Mouse (Mus musculus): ENCODE data around the gene Col6a4. TPM values are rescaled to one million over a fixed set of nuclear protein-coding genes. Genes with fewer than 3 reads are reported as not detected.

The Col6a4 gene
- polyA plus RNA-seq, 1 experiment from 2014 or later: 0.55 TPM

GRCm38 (mm10) chr9:106112770-106113423, 16.3 kb upstream of the Col6a4 start:
- ATAC-seq (replicated peaks; ENCODE audit: low FRiP score): 0 out of 2 replicates have a peak, but pooled peaks have one; percentile 43
- Histone ChIP-seq H3K4me3 (replicated peaks) (no peak overlapping the region), H3K27me3 (no peaks in the 10 kb centered on the region), H3K4me2 (no peak overlapping the region), H3K36me3 (no peaks in the 10 kb centered on the region), H3K27ac (no peak overlapping the region), H3K9ac (no peak overlapping the region), H3K9me3 (replicated peaks) (peaks cover 6% of the 10 kb centered on the region; the same call in 1 of the 2 replicates), H3K4me1 (no peaks in the 10 kb centered on the region)
- WGBS: 30% methylated on average over 10 of the region's 10 CpGs

- peaks cover 6% of the 10 kb centered on the region; the same call in 1 of the 2 replicates for H3K9me3 ChIP-seq (replicated peaks)
- no peak overlapping the region for H3K4me2 ChIP-seq
- ATAC-seq (replicated peaks; ENCODE audit: low FRiP score): no peak
- H3K27ac ChIP-seq: no peak overlapping the region
- peaks cover 7% of the 10 kb centered on the region for H3K4me1 ChIP-seq
- no peaks in the 10 kb centered on the region for H3K27me3 ChIP-seq
- H3K36me3 ChIP-seq: no peaks in the 10 kb centered on the region
- WGBS: 83% methylated on average over 9 of the region's 9 CpGs
- no peak overlapping the region for H3K9ac ChIP-seq
- no peak overlapping the region for H3K4me3 ChIP-seq (replicated peaks)
These were observed 9.7 kb upstream of the Col6a4 start for GRCm38 (mm10) chr9:106106241-106106640.

GRCm38 (mm10) chr9:106104401-106104800, 7.8 kb upstream of the Col6a4 start:
- 21% methylated on average over 7 of the region's 7 CpGs for WGBS
- Histone ChIP-seq H3K27ac (no peak overlapping the region), H3K4me2 (no peak overlapping the region), H3K27me3 (no peaks in the 10 kb centered on the region), H3K9me3 (replicated peaks) (no peaks in the 10 kb centered on the region), H3K4me3 (replicated peaks) (no peak overlapping the region), H3K36me3 (no peaks in the 10 kb centered on the region), H3K4me1 (peaks cover 7% of the 10 kb centered on the region), H3K9ac (no peak overlapping the region)
- ATAC-seq (replicated peaks; ENCODE audit: low FRiP score): peak; percentile 46; the same call in 1 of the 2 replicates

- Histone ChIP-seq H3K4me3 (replicated peaks) (no peak overlapping the region), H3K9ac (no peak overlapping the region), H3K9me3 (replicated peaks) (no peaks in the 10 kb centered on the region), H3K4me2 (no peak overlapping the region), H3K27ac (no peak overlapping the region), H3K4me1 (peaks cover 9% of the 10 kb centered on the region), H3K36me3 (no peaks in the 10 kb centered on the region), H3K27me3 (no peaks in the 10 kb centered on the region)
- no peak for ATAC-seq (replicated peaks; ENCODE audit: low FRiP score)
- WGBS: 71% methylated on average over 5 of the region's 5 CpGs
These were observed 4.6 kb upstream of the Col6a4 start for GRCm38 (mm10) chr9:106101166-106101565.

- Histone ChIP-seq H3K4me3 (replicated peaks) (no peak overlapping the region), H3K36me3 (no peaks in the 10 kb centered on the region), H3K9ac (no peak overlapping the region), H3K27me3 (no peaks in the 10 kb centered on the region), H3K4me1 (peaks cover 9% of the 10 kb centered on the region), H3K27ac (no peak overlapping the region), H3K4me2 (no peak overlapping the region), H3K9me3 (replicated peaks) (no peaks in the 10 kb centered on the region)
- 74% methylated on average over 9 of the region's 9 CpGs for WGBS
- ATAC-seq (replicated peaks; ENCODE audit: low FRiP score): no peak
These were observed 3.7 kb upstream of the Col6a4 start for GRCm38 (mm10) chr9:106100262-106100661.

- H3K9ac ChIP-seq: no peak overlapping the region
- peaks cover 7% of the 10 kb centered on the region for H3K4me1 ChIP-seq
- no peaks in the 10 kb centered on the region for H3K27me3 ChIP-seq
- H3K4me3 ChIP-seq (replicated peaks): 0 out of 2 replicates have a peak overlapping the region, but pooled peaks have one; percentile 1
- ATAC-seq (replicated peaks; ENCODE audit: low FRiP score): no peak
- no peak overlapping the region for H3K27ac ChIP-seq
- WGBS: 79% methylated on average over 22 of the region's 22 CpGs
- H3K9me3 ChIP-seq (replicated peaks): no peaks in the 10 kb centered on the region
- peak overlapping the region; percentile 35 for H3K4me2 ChIP-seq
- no peaks in the 10 kb centered on the region for H3K36me3 ChIP-seq
These were observed 2.9 kb upstream of the Col6a4 start for GRCm38 (mm10) chr9:106099379-106100021.

- H3K4me2 ChIP-seq: no peak overlapping the region
- H3K27me3 ChIP-seq: no peaks in the 10 kb centered on the region
- H3K9ac ChIP-seq: no peak overlapping the region
- no peak overlapping the region for H3K4me3 ChIP-seq (replicated peaks)
- no peaks in the 10 kb centered on the region for H3K9me3 ChIP-seq (replicated peaks)
- H3K27ac ChIP-seq: no peak overlapping the region
- no peak for ATAC-seq (replicated peaks; ENCODE audit: low FRiP score)
- H3K36me3 ChIP-seq: no peaks in the 10 kb centered on the region
- WGBS: 77% methylated on average over 5 of the region's 5 CpGs
- H3K4me1 ChIP-seq: no peaks in the 10 kb centered on the region; the same call in 1 of the 2 replicates
These were observed 15.1 kb downstream of the Col6a4 start for GRCm38 (mm10) chr9:106081528-106081927.

GRCm38 (mm10) chr9:106080261-106081033, 16.1 kb downstream of the Col6a4 start:
- H3K9ac ChIP-seq: no peak overlapping the region
- H3K4me3 ChIP-seq (replicated peaks): no peak overlapping the region
- WGBS: 61% methylated on average over 12 of the region's 12 CpGs
- H3K9me3 ChIP-seq (replicated peaks): no peaks in the 10 kb centered on the region
- ATAC-seq (replicated peaks; ENCODE audit: low FRiP score): 0 out of 2 replicates have a peak, but pooled peaks have one; percentile 18
- no peaks in the 10 kb centered on the region for H3K36me3 ChIP-seq
- H3K27ac ChIP-seq: 0 out of 2 replicates have a peak overlapping the region, but pooled peaks have one; percentile 51
- H3K4me1 ChIP-seq: no peaks in the 10 kb centered on the region; the same call in 1 of the 2 replicates
- no peaks in the 10 kb centered on the region for H3K27me3 ChIP-seq
- no peak overlapping the region for H3K4me2 ChIP-seq

GRCm38 (mm10) chr9:106077953-106078352, 18.6 kb downstream of the Col6a4 start:
- Histone ChIP-seq H3K4me1 (no peaks in the 10 kb centered on the region; the same call in 1 of the 2 replicates), H3K4me3 (replicated peaks) (no peak overlapping the region), H3K9ac (no peak overlapping the region), H3K9me3 (replicated peaks) (no peaks in the 10 kb centered on the region), H3K36me3 (no peaks in the 10 kb centered on the region), H3K4me2 (no peak overlapping the region), H3K27me3 (no peaks in the 10 kb centered on the region), H3K27ac (peak overlapping the region; percentile 51; the same call in 1 of the 2 replicates)
- ATAC-seq (replicated peaks; ENCODE audit: low FRiP score): 0 out of 2 replicates have a peak, but pooled peaks have one; percentile 62
- 65% methylated on average over 3 of the region's 3 CpGs for WGBS

- Histone ChIP-seq H3K27ac (no peak overlapping the region), H3K9me3 (replicated peaks) (no peaks in the 10 kb centered on the region), H3K4me3 (replicated peaks) (no peak overlapping the region), H3K4me1 (no peaks in the 10 kb centered on the region; the same call in 1 of the 2 replicates), H3K27me3 (no peaks in the 10 kb centered on the region), H3K36me3 (no peaks in the 10 kb centered on the region), H3K4me2 (no peak overlapping the region), H3K9ac (no peak overlapping the region)
- no peak for ATAC-seq (replicated peaks; ENCODE audit: low FRiP score)
- 75% methylated on average over 5 of the region's 5 CpGs for WGBS
These were observed 20.3 kb downstream of the Col6a4 start for GRCm38 (mm10) chr9:106076234-106076633.

GRCm38 (mm10) chr9:106073956-106074355, 22.6 kb downstream of the Col6a4 start:
- Histone ChIP-seq H3K9me3 (replicated peaks) (no peaks in the 10 kb centered on the region), H3K9ac (no peak overlapping the region), H3K4me3 (replicated peaks) (no peak overlapping the region), H3K4me2 (no peak overlapping the region), H3K27ac (no peak overlapping the region), H3K27me3 (no peaks in the 10 kb centered on the region), H3K4me1 (no peaks in the 10 kb centered on the region), H3K36me3 (no peaks in the 10 kb centered on the region)
- no peak for ATAC-seq (replicated peaks; ENCODE audit: low FRiP score)
- 81% methylated on average over 4 of the region's 4 CpGs for WGBS

- no peaks in the 10 kb centered on the region for H3K9me3 ChIP-seq (replicated peaks)
- 75% methylated on average over 6 of the region's 6 CpGs for WGBS
These were observed 24.9 kb downstream of the Col6a4 start for GRCm38 (mm10) chr9:106071651-106072050.

More at GRCm38 (mm10) chr9:106071651-106072050, 24.9 kb downstream of the Col6a4 start:
- ATAC-seq (replicated peaks; ENCODE audit: low FRiP score): no peak
- no peaks in the 10 kb centered on the region for H3K36me3 ChIP-seq
- H3K4me3 ChIP-seq (replicated peaks): no peak overlapping the region
- H3K27me3 ChIP-seq: no peaks in the 10 kb centered on the region
- no peaks in the 10 kb centered on the region for H3K4me1 ChIP-seq
- no peak overlapping the region for H3K4me2 ChIP-seq
- H3K27ac ChIP-seq: no peak overlapping the region
- H3K9ac ChIP-seq: no peak overlapping the region
